Mouse (Mus musculus) ES-Bruce4 (cell line): ENCODE results near the gene Grik4. TPM values are rescaled to one million over a fixed set of nuclear protein-coding genes. Genes with fewer than 3 reads are reported as not detected.

Experiments used
- H3K27ac ChIP-seq: 2 replicates; pipeline ENCODE4 v1.5.1; 2012; ENCODE audit warnings: low read length, inconsistent platforms; ENCODE audit not compliant: insufficient read depth
- H3K27me3 ChIP-seq: 2 replicates; pipeline ENCODE4 v1.6.1; 2012; ENCODE audit warnings: mild to moderate bottlenecking, low read length, inconsistent platforms; ENCODE audit not compliant: control insufficient read depth, poor library complexity, insufficient read depth, severe bottlenecking
- H3K36me3 ChIP-seq: 2 replicates; pipeline ENCODE4 v1.6.1; 2012; ENCODE audit warnings: inconsistent platforms, mild to moderate bottlenecking, low read length, moderate library complexity; ENCODE audit not compliant: control insufficient read depth, poor library complexity, insufficient read depth, severe bottlenecking
- H3K4me1 ChIP-seq: one replicate; pipeline ENCODE4 v1.8.1; 2011; ENCODE audit warnings: low read length; ENCODE audit not compliant: control insufficient read depth, insufficient read depth
- H3K4me3 ChIP-seq: 2 replicates; pipeline ENCODE4 v1.5.1; 2011; ENCODE audit warnings: low read depth, mild to moderate bottlenecking, low read length
- H3K9ac ChIP-seq: 2 replicates; pipeline ENCODE4 v1.6.1; 2012; ENCODE audit warnings: low read depth, mild to moderate bottlenecking, inconsistent platforms; ENCODE audit not compliant: poor library complexity, severe bottlenecking
- H3K9me3 ChIP-seq: replicated peaks from 2 replicates; pipeline ENCODE4 v1.6.1; 2012; ENCODE audit warnings: mild to moderate bottlenecking, low read length, inconsistent platforms; ENCODE audit not compliant: control insufficient read depth, poor library complexity, insufficient read depth, severe bottlenecking
- CTCF ChIP-seq: IDR thresholded peaks from one replicate; pipeline ENCODE4 v1.8.1; 2011; ENCODE audit warnings: low read depth, low read length
- EP300 ChIP-seq: IDR thresholded peaks from 2 replicates; pipeline ENCODE4 v1.6.1; 2011; ENCODE audit warnings: low read depth, low read length; ENCODE audit not compliant: insufficient read depth
- POLR2A ChIP-seq: IDR thresholded peaks from one replicate; pipeline ENCODE4 v1.8.1; 2011; ENCODE audit warnings: low read length; ENCODE audit not compliant: insufficient read depth
- polyA plus RNA-seq: library from polyadenylated mRNA; stranded (reverse); fragments of >200 nt; gene quantifications from 2 replicates; pipeline ENCODE4 v1.2.4, GENCODE M21; 2011; ENCODE audit warnings: low read depth; ENCODE audit not compliant: missing spikeins, insufficient read depth, insufficient read length

The Grik4 gene
- polyA plus RNA-seq, 1 experiment: 1.0 TPM

GRCm38 (mm10) chr9:42626226-42626775, 318.0 kb downstream of the Grik4 start:
- H3K27ac ChIP-seq: no peak overlapping the region
- TF ChIP-seq CTCF (no peak), EP300 (no peak), POLR2A (no peak)
- H3K9ac ChIP-seq: no peak overlapping the region
- no peaks in the 10 kb centered on the region for H3K9me3 ChIP-seq
- no peak overlapping the region for H3K4me3 ChIP-seq
- H3K4me1 ChIP-seq: no peaks in the 10 kb centered on the region
- no peaks in the 10 kb centered on the region for H3K36me3 ChIP-seq
- H3K27me3 ChIP-seq: no peaks in the 10 kb centered on the region

GRCm38 (mm10) chr9:42614409-42614808, 329.9 kb downstream of the Grik4 start:
- TF ChIP-seq POLR2A (no peak), CTCF (no peak), EP300 (no peak)
- no peak overlapping the region for H3K27ac ChIP-seq

GRCm38 (mm10) chr9:42613827-42614226, 330.5 kb downstream of the Grik4 start:
- Histone ChIP-seq H3K27ac (no peak overlapping the region), H3K4me3 (no peak overlapping the region), H3K36me3 (no peaks in the 10 kb centered on the region), H3K9me3 (no peaks in the 10 kb centered on the region), H3K9ac (no peak overlapping the region), H3K4me1 (no peaks in the 10 kb centered on the region), H3K27me3 (no peaks in the 10 kb centered on the region)
- no peak for TF ChIP-seq CTCF
- TF ChIP-seq POLR2A: no peak
- no peak for TF ChIP-seq EP300

More at GRCm38 (mm10) chr9:42614409-42614808, 329.9 kb downstream of the Grik4 start:
- no peaks in the 10 kb centered on the region for H3K27me3 ChIP-seq
- no peaks in the 10 kb centered on the region for H3K9me3 ChIP-seq
- H3K4me3 ChIP-seq: no peak overlapping the region
- no peak overlapping the region for H3K9ac ChIP-seq
- H3K36me3 ChIP-seq: no peaks in the 10 kb centered on the region
- H3K4me1 ChIP-seq: no peaks in the 10 kb centered on the region

GRCm38 (mm10) chr9:42612482-42612991, 331.8 kb downstream of the Grik4 start:
- TF ChIP-seq POLR2A: no peak
- no peak for TF ChIP-seq EP300
- TF ChIP-seq CTCF: no peak
- Histone ChIP-seq H3K9me3 (no peaks in the 10 kb centered on the region), H3K9ac (no peak overlapping the region), H3K4me3 (no peak overlapping the region), H3K27me3 (no peaks in the 10 kb centered on the region), H3K4me1 (no peaks in the 10 kb centered on the region), H3K36me3 (no peaks in the 10 kb centered on the region), H3K27ac (no peak overlapping the region)

GRCm38 (mm10) chr9:42601445-42601844, 342.8 kb downstream of the Grik4 start:
- H3K4me3 ChIP-seq: no peak overlapping the region
- H3K9ac ChIP-seq: no peak overlapping the region
- no peaks in the 10 kb centered on the region for H3K4me1 ChIP-seq
- H3K9me3 ChIP-seq: no peaks in the 10 kb centered on the region
- no peak overlapping the region for H3K27ac ChIP-seq
- H3K27me3 ChIP-seq: no peaks in the 10 kb centered on the region
- H3K36me3 ChIP-seq: no peaks in the 10 kb centered on the region
- TF ChIP-seq EP300 (no peak), POLR2A (no peak), CTCF (peak; percentile 7)

- H3K27me3 ChIP-seq: no peaks in the 10 kb centered on the region
- no peak overlapping the region for H3K4me3 ChIP-seq
- no peaks in the 10 kb centered on the region for H3K9me3 ChIP-seq
- no peak for TF ChIP-seq CTCF
- no peak for TF ChIP-seq POLR2A
- no peak for TF ChIP-seq EP300
- no peak overlapping the region for H3K27ac ChIP-seq
- no peaks in the 10 kb centered on the region for H3K4me1 ChIP-seq
- no peak overlapping the region for H3K9ac ChIP-seq
- no peaks in the 10 kb centered on the region for H3K36me3 ChIP-seq
These were observed 346.8 kb downstream of the Grik4 start for GRCm38 (mm10) chr9:42597525-42597924.
